Mouse (Mus musculus) monocyte, adult 5-6 weeks (primary cell): ENCODE measurements around the gene Dolpp1. TPM values are rescaled to one million over a fixed set of nuclear protein-coding genes. Genes with fewer than 3 reads are reported as not detected.

Experiments
- ATAC-seq: fragments of 153-309, 156-312 bp; replicated peaks from 2 replicates; pipeline ENCODE4 v1.8.0; 2017; ENCODE audit warnings: mild to moderate bottlenecking; ENCODE audit not compliant: low TSS enrichment, insufficient number of reproducible peaks, severe bottlenecking, poor library complexity, low FRiP score
- total RNA-seq: library from RNA; stranded (forward); fragments of 200-1000, 200-491, 200-594 nt; gene quantifications from 3 replicates; pipeline ENCODE4 v1.2.3, GENCODE M21; 2017

Dolpp1 gene
- total RNA-seq, 1 experiment from 2014 or later = 11.3 TPM

GRCm38 (mm10) chr2:30372726-30373125 is 19.3 kb upstream of the Dolpp1 start:
- no peak for ATAC-seq

- ATAC-seq = no peak
Measured at GRCm38 (mm10) chr2:30375893-30376292, 16.2 kb upstream of the Dolpp1 start.

GRCm38 (mm10) chr2:30377721-30378120 is 14.3 kb upstream of the Dolpp1 start:
- no peak for ATAC-seq

GRCm38 (mm10) chr2:30379307-30379706 is 12.7 kb upstream of the Dolpp1 start:
- no peak for ATAC-seq

GRCm38 (mm10) chr2:30380564-30381376 is 11.3 kb upstream of the Dolpp1 start:
- ATAC-seq = no peak

GRCm38 (mm10) chr2:30381377-30381725 is 10.7 kb upstream of the Dolpp1 start:
- ATAC-seq = no peak

- no peak for ATAC-seq
Measured at GRCm38 (mm10) chr2:30384814-30385213, 7.2 kb upstream of the Dolpp1 start.

- ATAC-seq = no peak
Measured at GRCm38 (mm10) chr2:30385591-30385990, 6.5 kb upstream of the Dolpp1 start.

GRCm38 (mm10) chr2:30386913-30387312 is 5.1 kb upstream of the Dolpp1 start:
- ATAC-seq = no peak

GRCm38 (mm10) chr2:30389000-30389399 is 3.1 kb upstream of the Dolpp1 start:
- ATAC-seq = no peak

GRCm38 (mm10) chr2:30392577-30393369 is 719 bp downstream of the Dolpp1 start:
- ATAC-seq = no peak

GRCm38 (mm10) chr2:30393370-30393656 is 1.3 kb downstream of the Dolpp1 start:
- no peak for ATAC-seq

GRCm38 (mm10) chr2:30395757-30396156 is 3.7 kb downstream of the Dolpp1 start:
- no peak for ATAC-seq

- no peak for ATAC-seq
Measured at GRCm38 (mm10) chr2:30396246-30396645, 4.2 kb downstream of the Dolpp1 start.

GRCm38 (mm10) chr2:30397986-30398512 is 6.0 kb downstream of the Dolpp1 start:
- ATAC-seq = no peak

- ATAC-seq = no peak
Measured at GRCm38 (mm10) chr2:30399191-30400171, 7.4 kb downstream of the Dolpp1 start.

- no peak for ATAC-seq
Measured at GRCm38 (mm10) chr2:30401581-30401980, 9.5 kb downstream of the Dolpp1 start.

GRCm38 (mm10) chr2:30402351-30402826 is 10.3 kb downstream of the Dolpp1 start:
- no peak for ATAC-seq

GRCm38 (mm10) chr2:30402843-30403242 is 10.8 kb downstream of the Dolpp1 start:
- no peak for ATAC-seq
